Mouse (Mus musculus) myocyte (in vitro differentiated cells): ENCODE measurements around the gene Pou5f1.

Experiments
- E2F4 ChIP-seq: IDR thresholded peaks from one replicate; pipeline ENCODE4 v1.6.1; 2011; ENCODE audit warnings: mild to moderate bottlenecking, control low read depth, moderate library complexity; ENCODE audit not compliant: insufficient read depth
- MAX ChIP-seq: IDR thresholded peaks from one replicate; pipeline ENCODE4 v1.6.1; 2011; ENCODE audit warnings: low read depth, mild to moderate bottlenecking, control low read depth
- MYOD1 ChIP-seq, 3 experiments: IDR thresholded peaks; one replicate each; pipeline ENCODE4 v1.6.1; 2011; ENCODE audit warnings: control low read depth in 2 of 3, low read depth in 2 of 3, mild to moderate bottlenecking in 2 of 3, moderate library complexity in 1 of 3; ENCODE audit not compliant: insufficient read length in 2 of 3, control insufficient read depth in 1 of 3
- MYOG ChIP-seq, 3 experiments: IDR thresholded peaks; one replicate each; pipeline ENCODE4 v1.6.1; 2011; ENCODE audit warnings: control low read depth in 2 of 3, low read depth in 2 of 3, mild to moderate bottlenecking in 2 of 3; ENCODE audit not compliant: insufficient read length in 2 of 3, control insufficient read depth in 1 of 3, insufficient read depth in 1 of 3
- POLR2A ChIP-seq: IDR thresholded peaks from one replicate; pipeline ENCODE4 v1.6.1; 2011; ENCODE audit warnings: low read depth, mild to moderate bottlenecking, control low read depth, moderate library complexity; ENCODE audit not compliant: insufficient read length
- POLR2AphosphoS2 ChIP-seq: IDR thresholded peaks from one replicate; pipeline ENCODE4 v1.6.1; 2011; ENCODE audit warnings: low read depth, control low read depth; ENCODE audit not compliant: insufficient read length
- SRF ChIP-seq: IDR thresholded peaks from one replicate; pipeline ENCODE4 v1.6.1; 2011; ENCODE audit warnings: low read depth; ENCODE audit not compliant: control insufficient read depth, insufficient read length
- TCF12 ChIP-seq: IDR thresholded peaks from one replicate; pipeline ENCODE4 v1.6.1; 2011; ENCODE audit warnings: mild to moderate bottlenecking, control low read depth; ENCODE audit not compliant: poor library complexity, insufficient read depth, severe bottlenecking
- TCF3 ChIP-seq: IDR thresholded peaks from one replicate; pipeline ENCODE4 v1.6.1; 2011; ENCODE audit warnings: low read depth, control low read depth; ENCODE audit not compliant: insufficient read length
- USF1 ChIP-seq: IDR thresholded peaks from one replicate; pipeline ENCODE4 v1.6.1; 2011; ENCODE audit warnings: low read depth, mild to moderate bottlenecking, control low read depth, moderate library complexity

DNA sequence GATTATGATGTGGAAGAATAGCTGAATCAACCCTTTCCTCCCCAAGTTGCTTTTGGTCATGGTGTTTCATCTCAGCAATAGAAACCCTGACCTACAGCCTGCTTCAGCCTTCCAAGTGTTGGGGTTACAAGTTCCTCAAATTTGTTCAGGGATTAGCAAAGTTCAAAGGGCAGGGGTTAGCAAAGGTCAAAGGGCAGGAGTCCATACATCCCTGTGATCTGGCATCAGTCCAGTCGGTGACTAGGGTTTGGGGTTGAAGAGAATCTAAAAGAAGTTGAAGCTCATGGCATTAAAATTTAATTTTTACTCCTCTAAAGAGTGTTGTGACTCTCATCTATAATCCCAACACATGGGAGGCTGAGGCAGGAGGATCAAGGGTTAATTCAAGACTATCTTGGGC lies 32.7 kb downstream of the Pou5f1 start:
- TF ChIP-seq POLR2A (no peak), USF1 (no peak), MAX (no peak), SRF (no peak), MYOD1 (IDR thresholded peaks at IDR 0.05; ENCODE audit: control insufficient read depth in 1 of 3, insufficient read length in 2 of 3, low read depth in 2 of 3) (no peak), MYOG (IDR thresholded peaks at IDR 0.05; ENCODE audit: control insufficient read depth in 1 of 3, insufficient read depth in 1 of 3, insufficient read length in 2 of 3, low read depth in 2 of 3) (no peak), TCF12 (no peak), E2F4 (no peak), POLR2AphosphoS2 (no peak), TCF3 (no peak)
